Mouse (Mus musculus): ENCODE measurements around the gene Bola2.

GRCm38 (mm10) chr7:126746798-126747197 lies 51.6 kb downstream of the Bola2 start:
- TF ChIP-seq CTCF (IDR thresholded peaks at IDR 0.05; ENCODE audit: control insufficient read depth, insufficient read depth, insufficient replicate concordance, low read depth, low read length) (no peak), POLR2A (IDR thresholded peaks at IDR 0.05; ENCODE audit: control insufficient read depth, low read depth, low read length) (no peak)

All from testis, adult 2 months (tissue).